Mouse (Mus musculus): ENCODE results near the gene Gpr4.

DNA sequence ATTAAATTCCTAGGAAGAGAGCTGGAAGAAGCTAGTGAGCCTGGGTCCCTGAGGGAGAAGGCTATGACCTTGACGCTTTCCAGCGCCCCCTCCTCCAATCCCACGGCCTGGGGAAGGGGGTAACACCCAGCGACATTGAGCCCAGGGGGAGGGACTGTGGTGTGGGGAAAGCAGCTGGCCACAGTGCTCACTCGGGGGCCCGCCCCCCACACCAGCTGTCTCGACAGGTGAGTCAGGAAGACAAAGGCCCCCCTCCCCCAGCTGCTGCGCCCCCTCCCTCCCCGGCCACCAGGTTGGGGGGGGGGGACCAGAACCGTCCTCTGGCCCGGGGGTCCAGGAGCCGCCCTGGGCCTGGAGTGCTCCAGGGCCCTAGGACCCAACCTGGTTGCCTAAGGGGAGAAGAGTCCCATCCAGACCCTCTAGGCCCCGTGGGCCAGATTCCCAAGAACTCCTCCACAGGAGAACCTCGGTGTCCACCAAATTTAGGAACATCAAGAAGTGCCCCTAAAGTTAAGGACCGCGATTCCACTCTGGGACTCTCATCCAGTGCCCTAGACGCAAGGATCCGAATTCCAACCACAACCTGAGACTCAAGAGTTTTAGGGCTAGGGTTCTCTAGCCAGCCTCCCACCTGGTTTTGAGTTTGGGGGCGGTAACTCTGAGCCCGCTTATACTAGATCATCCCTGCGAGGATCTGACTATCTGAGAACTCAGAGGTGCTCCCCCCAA lies 58.3 kb downstream of the Gpr4 start:
- TF ChIP-seq CTCF (IDR thresholded peaks at IDR 0.05; ENCODE audit: low read depth) = no peak
- TF ChIP-seq EP300 (IDR thresholded peaks at IDR 0.05; ENCODE audit: low read depth) = no peak
